Mouse (Mus musculus) mature B cell (primary cell): ENCODE results near the gene Ntn5.

Source experiments
- in situ Hi-C: fragments of 300-500 bp; cut with MboI; formaldehyde crosslinking; loops from 2 replicates; pipeline ENCODE4 v1.14.3; 2019

Gene Ntn5

DNA sequence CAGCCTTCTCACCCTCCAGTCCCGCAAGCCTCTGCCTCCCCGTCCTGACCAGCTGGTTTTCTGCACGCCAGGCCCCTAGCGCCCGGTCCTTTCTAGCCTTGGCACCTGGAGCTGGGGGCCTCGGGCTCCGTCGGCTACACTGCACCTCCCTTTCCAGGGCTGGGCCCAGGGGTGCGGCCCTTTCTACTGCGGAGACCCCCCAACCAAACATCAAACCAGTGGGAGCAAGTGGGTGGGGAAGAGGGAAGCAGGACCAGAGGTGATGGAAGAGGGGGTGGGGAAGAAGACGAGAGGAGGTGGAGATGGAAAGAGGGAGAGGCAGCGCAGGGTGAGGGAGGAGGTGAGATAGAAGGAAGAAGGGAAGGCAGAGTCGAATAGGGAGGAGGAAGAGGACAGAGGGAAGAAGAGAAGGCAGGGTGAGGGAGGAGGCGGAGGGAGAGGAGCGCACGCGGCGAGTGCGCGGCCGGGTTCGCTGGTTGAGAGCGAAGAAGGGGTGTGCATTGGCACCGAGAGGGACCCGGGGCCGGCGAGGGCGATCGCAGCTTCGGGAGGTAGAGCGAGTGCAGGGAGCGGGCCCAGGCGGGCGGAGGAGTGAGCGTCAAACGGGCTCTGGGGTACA lies 15.8 kb downstream of the Ntn5 start, which contains the start of gene Car11:
Gene Car11, plus strand, starts transcription at position 321 of the 619 bp plus-strand sequence.
- in situ Hi-C loops: no loop called here

DNA sequence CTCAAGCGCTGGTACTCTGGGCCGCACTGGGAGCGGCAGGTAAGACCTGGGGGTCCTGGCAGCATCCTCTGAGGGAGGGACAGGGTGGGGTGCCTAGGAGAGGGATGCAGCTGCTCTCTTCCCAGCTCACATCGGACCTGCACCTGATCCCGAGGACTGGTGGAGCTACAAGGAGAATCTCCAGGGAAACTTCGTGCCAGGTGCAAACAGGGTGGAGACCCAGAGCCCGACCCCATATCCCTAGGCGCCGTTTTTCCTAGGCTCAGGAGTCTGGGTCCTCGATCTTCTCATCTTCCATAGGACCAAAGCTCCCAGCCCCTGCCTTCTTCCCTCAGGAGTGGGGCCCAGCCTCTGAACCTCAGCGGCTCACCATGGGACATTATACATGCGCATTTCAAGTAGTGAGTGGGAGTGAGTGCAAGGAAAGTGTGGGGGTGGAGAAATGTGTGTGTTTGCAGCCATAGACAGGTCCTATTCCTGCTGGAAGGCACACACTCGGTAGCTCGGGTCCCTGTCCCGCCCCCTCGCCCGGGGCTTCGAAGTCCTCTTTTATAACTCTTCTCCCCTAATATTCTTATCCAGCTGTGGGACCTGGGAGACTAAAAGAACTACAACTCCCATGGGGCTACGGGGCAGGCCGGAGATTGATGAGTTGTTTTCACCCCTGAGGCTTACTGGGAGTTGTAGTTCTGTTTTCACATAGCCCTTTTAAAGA lies 16.6 kb downstream of the Ntn5 start:
- in situ Hi-C loops: no loop called here

DNA sequence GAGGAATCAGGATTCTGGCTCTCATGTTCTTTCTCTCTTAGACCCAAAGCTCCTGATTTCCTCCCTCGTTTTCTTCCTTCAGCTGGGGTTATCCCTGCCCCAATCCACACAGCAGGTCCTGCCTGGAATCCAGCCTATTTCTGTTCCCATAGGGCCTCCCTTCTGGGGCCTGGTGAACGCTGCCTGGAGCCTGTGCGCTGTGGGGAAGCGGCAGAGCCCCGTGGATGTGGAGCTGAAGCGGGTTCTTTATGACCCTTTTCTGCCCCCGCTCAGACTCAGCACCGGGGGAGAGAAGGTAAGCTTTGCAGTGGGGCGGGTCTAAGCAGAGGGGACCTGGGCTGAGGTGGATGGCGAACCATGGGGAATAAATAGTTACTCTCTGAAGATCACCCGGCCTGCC lies 17.2 kb downstream of the Ntn5 start:
- in situ Hi-C loops: no loop called here

DNA sequence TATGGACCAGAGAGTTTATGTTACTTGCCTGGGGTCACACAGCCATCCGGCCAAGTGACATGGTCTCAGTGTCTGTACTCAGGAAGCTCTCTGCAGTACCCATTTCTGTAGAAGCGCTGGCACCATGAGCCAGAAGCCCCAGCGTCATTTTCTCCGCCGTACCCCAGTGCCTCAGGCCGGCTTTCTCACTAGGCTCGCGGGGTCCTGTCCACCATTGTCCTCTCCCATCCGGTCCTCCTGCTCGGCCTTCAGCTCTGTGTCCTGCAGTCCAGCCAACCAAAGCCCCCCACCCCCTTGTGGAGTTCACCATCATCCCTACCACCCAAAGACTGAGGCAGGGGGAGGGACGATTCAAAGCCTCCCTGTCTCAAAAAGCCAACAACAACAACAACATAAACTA lies 17.8 kb downstream of the Ntn5 start:
- in situ Hi-C loops: no loop called here

DNA sequence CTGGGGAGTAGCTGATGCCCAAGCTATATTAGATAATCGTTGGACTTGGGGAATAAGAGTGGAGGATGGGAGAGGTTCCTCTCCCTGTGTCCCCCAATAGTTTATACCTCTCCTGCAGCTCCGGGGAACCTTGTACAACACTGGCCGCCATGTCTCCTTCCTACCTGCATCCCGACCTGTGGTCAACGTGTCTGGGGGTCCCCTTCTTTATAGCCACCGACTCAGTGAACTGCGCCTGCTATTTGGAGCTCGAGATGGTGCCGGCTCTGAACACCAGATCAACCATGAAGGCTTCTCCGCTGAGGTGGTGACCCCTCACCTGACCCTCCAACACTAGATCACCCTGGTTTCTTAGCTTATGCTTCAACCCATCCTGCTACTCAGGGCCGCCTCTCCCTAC lies 18.5 kb downstream of the Ntn5 start:
- in situ Hi-C loops: no loop called here

DNA sequence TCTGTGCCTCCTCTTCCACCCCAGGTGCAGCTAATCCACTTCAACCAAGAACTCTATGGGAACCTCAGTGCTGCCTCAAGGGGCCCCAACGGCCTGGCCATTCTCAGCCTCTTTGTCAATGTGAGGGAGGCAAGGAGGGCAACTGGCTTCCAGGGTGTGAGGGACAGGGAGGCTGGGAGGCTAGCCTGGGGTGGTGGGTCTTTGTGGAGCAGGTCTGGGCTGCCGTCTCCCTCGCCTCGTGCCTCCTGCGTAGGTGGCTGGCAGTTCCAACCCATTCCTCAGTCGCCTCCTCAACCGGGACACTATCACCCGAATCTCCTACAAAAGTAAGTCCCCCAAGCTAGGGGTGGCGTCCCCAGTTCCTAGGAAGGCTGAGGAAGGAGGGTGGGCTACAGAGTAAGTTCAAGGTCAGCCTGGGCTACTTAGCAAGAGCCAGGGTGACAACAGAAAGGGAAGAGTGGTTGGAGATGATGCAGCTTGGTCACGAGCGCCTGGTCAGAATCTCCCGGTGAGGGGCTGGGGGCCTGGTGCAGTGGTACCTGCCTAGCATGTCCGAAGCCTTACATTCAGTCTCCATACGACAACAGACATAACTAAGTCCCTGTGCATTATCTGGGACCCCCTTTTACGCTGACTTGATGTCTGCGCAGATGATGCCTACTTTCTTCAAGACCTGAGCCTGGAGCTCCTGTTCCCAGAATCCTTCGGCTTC lies 19.1 kb downstream of the Ntn5 start:
- in situ Hi-C loops: no loop called here

DNA sequence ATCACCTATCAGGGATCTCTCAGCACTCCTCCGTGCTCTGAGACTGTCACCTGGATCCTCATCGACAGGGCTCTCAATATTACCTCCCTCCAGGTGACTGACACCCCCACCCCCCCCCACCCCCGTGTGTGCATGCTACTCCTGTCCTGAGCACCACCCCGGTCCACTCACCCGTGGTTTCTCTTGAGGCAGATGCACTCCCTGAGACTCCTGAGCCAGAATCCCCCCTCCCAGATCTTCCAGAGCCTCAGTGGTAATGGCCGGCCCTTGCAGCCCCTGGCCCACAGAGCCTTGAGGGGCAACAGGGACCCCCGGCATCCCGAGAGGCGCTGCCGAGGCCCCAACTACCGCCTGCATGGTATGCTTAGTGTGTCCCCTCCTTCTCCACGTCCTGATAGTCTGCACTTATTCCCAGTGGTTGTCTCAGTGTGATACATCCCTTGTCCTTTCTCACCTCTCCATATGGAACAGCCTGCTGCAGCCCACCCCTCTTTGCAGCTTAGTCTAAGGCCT lies 19.8 kb downstream of the Ntn5 start:
- in situ Hi-C loops: no loop called here

DNA sequence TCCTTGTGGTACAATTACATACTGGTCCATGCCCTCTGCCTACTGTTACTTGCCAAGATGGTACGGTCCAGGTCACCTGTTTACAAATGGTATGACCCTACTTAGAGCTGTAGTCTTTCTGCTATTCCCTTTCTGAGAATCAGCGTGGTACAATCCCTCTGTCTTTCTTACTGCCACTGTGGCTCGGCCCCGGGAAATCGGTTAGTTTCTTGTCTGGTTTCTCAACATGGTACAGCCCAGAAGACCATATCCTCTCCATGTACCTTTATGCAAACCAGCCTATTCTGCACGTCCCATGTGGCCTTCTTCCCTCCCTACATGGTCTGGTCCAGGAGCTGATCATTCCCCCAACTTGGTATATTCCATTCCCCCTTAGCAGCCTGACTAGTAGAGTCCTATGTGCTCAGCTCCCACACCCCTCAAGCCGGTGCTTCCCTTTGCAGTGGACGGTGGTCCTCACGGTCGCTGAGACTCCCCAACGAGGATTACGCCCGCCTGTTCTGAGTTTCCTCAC lies 20.3 kb downstream of the Ntn5 start:
- in situ Hi-C loops: no loop called here

DNA sequence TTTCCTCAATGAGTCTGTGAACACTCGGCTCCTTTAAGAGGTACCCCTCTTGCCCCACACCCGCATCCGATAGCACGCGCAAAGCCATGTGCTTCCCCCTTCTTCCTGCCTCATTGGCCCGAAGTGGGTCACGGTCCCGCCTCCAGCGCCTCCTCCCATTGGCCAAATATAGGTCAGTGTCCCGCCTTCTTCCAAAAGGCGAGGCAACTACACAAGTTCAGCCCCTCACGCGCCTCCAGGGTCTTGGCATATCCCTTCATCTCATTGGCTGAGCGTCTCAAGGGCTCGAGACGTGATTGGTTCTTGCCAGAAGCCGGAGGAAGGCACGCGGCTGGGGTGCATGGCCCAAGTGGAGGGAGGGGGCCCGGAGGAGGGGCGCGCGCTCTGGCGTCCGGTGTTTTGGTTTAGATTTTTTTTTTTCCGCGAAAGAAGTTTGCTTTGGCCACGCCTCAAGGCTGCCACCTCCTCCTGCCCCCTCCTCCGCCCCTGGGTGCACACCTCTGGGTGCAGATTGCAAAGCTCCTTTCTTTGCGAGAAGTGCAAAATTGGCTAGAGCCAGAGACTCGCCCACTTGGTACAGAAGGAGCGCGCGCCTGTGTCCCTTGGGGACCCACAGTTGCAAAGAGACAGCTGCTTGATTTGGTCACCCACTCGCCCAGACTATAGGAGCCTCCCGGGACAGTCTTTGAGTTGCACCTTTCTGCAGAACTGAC lies 21.1 kb downstream of the Ntn5 start, which contains the start of gene Dbp:
Gene Dbp, plus strand, starts transcription at position 359 of the 713 bp plus-strand sequence.
- in situ Hi-C loops: no loop called here

DNA sequence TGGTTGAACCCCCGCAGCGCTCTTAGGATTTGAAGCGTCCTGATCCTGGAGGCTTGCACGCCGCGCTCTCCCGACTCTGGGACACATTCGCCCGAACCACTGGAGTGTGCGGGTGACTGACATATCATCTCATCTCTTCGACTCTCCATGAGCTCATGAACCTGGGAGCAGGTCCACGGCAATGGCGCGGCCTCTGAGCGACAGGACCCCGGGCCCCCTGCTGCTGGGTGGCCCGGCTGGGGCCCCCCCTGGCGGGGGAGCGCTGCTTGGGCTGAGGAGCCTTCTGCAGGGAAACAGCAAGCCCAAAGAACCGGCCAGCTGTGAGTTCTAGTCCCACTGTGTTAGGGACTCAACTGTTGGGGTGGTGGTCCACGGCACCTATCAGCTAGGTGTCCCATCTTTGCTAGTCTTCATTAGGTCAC lies 21.6 kb downstream of the Ntn5 start:
- in situ Hi-C loops: no loop called here

DNA sequence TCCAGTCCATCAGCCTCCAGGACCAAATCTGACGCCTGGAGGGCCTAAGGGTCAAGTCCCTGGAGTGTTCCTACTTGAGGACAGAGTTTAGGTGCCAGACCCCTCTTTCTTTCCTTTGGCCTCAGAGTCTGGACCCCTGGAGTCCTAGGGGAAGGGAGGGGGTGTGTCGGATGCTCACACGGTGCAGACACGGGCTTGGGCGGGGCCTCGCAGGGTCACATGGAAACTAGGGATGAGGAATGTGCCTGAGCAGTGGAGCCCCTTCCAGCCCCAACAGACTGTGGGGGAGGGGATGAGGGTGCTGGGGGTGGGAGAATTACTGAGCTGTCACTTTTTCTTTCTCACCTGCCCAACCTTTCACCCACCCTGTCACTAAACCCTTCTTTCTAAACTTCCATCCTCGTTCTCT lies 22.1 kb downstream of the Ntn5 start:
- in situ Hi-C loops: no loop called here

DNA sequence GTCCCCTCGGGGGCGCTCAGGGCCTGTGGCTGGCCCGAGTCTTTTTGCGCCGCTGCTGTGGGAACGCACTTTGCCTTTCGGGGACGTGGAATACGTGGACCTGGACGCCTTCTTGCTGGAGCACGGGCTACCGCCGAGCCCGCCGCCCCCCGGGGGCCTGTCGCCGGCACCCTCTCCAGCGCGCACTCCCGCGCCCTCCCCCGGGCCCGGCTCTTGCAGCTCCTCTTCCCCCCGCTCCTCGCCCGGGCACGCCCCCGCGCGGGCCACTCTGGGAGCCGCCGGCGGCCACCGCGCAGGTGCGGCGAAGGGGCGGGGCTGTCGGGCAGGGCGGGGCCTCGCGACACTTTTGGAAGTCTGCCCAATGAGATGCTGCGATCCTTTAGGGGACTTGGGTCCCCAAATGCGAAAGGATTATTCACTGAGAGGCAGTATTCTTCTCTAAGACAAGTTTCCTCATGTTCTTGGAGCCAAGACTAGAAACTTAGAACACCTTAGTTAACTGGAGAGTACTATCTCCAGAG lies 23.0 kb downstream of the Ntn5 start:
- in situ Hi-C loops: no loop called here

DNA sequence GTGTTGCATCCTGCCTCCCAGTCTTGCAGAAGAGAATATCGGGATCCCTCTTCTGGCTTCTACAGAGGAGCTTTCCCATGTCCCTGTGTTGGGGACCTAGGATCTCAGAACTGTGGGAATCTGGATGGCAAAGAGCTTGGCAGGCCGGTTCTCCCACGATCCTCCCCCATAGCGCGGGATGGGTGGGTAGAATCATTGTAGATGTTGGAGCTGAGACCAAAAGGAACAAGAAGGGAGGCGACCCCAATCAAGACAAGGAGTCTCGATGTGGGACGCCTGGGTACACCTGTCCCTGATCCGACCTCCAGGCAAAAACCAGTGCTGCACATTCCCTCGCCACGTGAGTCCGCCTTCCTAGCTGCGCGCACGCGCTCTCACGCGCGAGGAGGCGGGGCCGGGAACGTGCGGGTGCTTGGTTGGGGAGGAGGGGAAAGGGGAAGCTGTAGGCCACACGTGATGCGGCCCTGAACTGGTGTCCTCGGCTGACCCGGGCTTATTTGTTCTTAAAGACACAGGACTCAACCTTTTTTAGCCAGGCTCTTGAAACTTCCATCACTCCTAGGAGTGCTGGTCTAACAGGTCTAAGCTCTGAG lies 23.6 kb downstream of the Ntn5 start:
- in situ Hi-C loops: no loop called here

DNA sequence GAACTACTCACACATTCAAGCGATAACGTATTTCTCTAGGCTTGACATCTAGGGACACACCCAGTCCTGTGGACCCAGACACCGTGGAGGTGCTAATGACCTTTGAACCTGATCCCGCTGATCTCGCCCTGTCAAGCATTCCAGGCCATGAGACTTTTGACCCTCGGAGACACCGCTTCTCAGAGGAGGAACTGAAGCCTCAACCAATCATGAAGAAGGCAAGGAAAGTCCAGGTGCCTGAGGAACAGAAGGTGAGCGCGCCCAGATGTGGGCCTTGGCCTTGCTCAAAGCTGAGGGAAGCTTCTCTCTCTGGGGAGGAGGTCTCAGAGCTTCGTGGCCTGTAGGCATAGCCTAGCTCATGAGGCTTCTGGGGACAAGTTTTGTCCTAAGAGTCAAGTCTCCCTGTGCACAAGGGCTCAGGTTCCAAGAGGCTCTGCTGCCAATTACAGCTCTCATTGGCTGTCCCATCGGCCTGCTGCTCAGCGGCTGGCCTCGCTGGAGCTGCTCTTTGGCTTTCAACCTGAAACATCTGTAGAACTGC lies 24.5 kb downstream of the Ntn5 start:
- in situ Hi-C loops: no loop called here

DNA sequence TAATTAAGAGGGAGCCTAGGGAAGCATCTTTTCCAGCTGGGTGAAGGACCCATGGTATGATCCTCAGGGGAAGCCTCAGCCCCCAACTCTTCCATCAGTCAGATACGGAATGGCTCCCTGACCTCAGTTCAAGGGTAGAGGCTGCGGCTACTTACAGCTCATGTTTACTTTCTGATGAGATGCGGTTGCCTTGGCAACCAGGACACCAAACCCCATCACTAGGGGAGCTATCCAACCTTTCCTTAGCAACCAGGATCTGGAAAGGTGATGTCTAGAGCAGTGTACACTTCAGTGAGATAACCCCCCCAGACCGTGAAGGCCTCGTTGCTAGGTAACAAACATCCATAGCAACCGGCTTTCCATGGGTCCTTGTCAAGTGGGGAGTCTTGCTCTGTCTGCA lies 25.2 kb downstream of the Ntn5 start:
- in situ Hi-C loops: no loop called here

DNA sequence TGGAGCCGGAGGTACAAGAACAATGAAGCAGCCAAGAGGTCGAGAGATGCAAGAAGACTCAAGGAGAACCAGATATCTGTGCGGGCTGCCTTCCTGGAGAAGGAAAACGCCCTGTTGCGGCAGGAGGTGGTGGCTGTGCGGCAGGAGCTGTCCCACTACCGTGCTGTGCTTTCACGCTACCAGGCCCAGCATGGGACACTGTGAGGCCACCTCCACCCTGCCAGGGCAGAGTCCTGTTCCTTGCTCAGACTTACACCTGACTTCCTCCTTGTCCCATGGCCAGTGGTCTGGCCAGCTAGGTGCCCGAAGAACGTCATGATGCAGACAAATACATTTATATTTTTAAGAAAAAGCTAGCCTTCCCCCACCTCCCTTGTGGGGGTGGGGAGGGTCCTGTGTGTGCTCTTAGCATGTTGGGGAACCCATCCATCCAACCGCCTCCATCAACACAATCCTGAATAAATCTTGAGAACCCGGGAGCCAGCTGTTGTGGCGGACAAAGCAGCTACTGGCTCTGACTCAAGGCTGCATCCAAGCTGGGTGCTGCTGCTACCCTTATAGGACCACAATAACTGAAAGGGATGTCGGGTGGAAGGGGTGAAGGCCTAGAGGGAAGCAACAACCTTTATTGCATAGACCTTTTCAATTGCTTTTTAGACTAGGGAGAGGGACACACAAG lies 26.0 kb downstream of the Ntn5 start:
- in situ Hi-C loops: no loop called here

DNA sequence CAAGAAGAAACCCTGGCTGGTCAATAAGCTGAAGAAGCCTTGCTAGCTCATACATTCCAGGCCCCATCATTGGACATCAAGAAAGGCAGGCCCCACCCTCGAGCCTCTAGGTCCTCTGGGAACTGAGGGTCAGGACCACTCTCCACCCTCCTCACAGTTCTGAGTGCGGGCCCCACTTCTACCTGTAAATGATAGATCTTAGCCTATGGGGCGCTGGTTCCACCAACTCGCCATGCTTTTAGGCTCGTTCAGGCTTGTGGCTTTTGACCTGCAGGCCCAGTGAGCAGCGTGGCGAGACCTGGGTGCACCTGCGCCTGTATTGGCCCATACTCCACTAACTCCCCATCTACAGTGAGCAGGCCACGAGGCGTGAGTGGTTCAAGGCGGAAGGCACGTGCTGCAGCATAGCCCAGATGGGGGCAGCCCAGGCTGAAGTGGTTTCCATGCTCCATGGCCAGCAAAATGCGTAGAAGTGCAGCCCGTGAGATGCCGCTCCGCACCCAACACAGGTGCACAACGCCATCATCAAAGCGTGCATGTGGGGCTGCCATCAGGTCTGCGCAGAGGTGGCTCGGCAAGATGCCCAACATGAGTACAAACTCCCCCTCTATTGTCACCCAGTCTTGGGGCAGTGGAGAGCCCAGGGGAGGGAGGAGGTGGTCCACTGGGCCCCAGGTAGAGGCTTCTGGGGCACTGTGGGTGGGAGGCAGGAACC lies 26.8 kb downstream of the Ntn5 start:
- in situ Hi-C loops: no loop called here

DNA sequence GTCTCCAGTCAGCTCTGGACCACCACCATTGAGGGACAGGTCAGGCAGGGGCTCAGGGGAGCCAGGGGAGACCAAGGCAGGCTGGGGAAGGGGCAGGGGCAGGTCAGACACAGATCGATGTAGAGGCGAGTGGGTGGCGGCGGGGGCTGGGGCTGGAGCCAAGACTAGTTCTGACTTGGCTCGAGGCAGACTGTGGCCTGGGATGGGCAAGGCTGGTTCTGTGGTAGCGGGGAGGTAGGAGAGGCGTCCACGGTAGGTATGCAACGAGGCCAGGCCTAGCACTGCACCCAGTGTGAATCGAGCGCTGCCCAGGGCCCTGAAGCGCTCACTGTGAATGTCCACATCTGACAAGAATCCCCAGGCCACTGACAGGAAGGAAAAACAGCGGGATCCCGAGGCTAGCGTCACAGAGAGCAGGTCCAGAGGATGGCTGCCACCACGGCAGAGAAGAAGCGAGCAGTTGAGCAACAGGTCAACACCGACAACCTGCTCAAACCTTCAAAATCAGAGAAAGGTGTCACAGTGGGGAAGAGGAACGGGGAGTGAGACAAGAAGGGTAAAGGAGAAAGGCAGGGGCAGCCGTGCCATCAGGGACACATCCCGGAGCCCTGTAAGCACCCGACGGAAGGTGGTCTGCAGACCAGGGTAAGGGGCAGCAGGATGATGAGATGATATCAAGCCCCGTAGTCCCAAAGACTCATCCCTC lies 27.6 kb downstream of the Ntn5 start:
- in situ Hi-C loops: no loop called here
